Mouse (Mus musculus) heart, postnatal 0 days (tissue): ENCODE results near the gene Asic2. TPM values are rescaled to one million over a fixed set of nuclear protein-coding genes. Genes with fewer than 3 reads are reported as not detected.

Experiments
- ATAC-seq: fragments of 200-750 bp; cut with Nextera tagmentation; 2 replicates; pipeline ENCODE4 v1.8.0; 2017; ENCODE audit warnings: low read depth, moderate number of reproducible peaks, moderate library complexity; ENCODE audit not compliant: insufficient read depth
- DNase-seq: peaks from one replicate; pipeline ENCODE4 v3.0.0-alpha.2; 2016; ENCODE audit warnings: low spot score
- H3K27ac ChIP-seq: fragments of 300-500 bp; sonication (generic); 2 replicates; pipeline ENCODE4 v1.5.1; 2014; ENCODE audit warnings: low read depth, mild to moderate bottlenecking
- H3K27me3 ChIP-seq: fragments of 300-500 bp; sonication (generic); 2 replicates; pipeline ENCODE4 v1.6.1; 2014; ENCODE audit warnings: low read length, mixed read lengths; ENCODE audit not compliant: control insufficient read depth, insufficient read depth
- H3K36me3 ChIP-seq: fragments of 300-500 bp; sonication (generic); replicated peaks from 2 replicates; pipeline ENCODE4 v1.6.1; 2014; ENCODE audit warnings: low read length, mixed read lengths; ENCODE audit not compliant: control insufficient read depth, insufficient read depth
- H3K4me1 ChIP-seq: fragments of 300-500 bp; sonication (generic); 2 replicates; pipeline ENCODE4 v1.6.1; 2014; ENCODE audit warnings: antibody characterized with exemption; ENCODE audit not compliant: control insufficient read depth, insufficient read depth
- H3K4me2 ChIP-seq: fragments of 300-500 bp; sonication (generic); 2 replicates; pipeline ENCODE4 v1.6.1; 2014; ENCODE audit warnings: low read depth, mild to moderate bottlenecking, low read length, moderate library complexity
- H3K4me3 ChIP-seq: fragments of 300-500 bp; sonication (generic); 2 replicates; pipeline ENCODE4 v1.5.1; 2014; ENCODE audit warnings: low read depth, low read length
- H3K9ac ChIP-seq: fragments of 300-500 bp; sonication (generic); replicated peaks from 2 replicates; pipeline ENCODE4 v1.6.1; 2014; ENCODE audit warnings: low read depth, low read length, mixed read lengths
- H3K9me3 ChIP-seq: fragments of 300-500 bp; sonication (generic); replicated peaks from 2 replicates; pipeline ENCODE4 v1.6.1; 2016; ENCODE audit warnings: low read length; ENCODE audit not compliant: control insufficient read depth
- CTCF ChIP-seq: IDR thresholded peaks from 2 replicates; pipeline ENCODE4 v1.5.1; 2016; ENCODE audit warnings: antibody characterized with exemption, control low read depth, low read depth
- EP300 ChIP-seq: IDR thresholded peaks from 2 replicates; pipeline ENCODE4 v1.6.1; 2016; ENCODE audit warnings: antibody characterized with exemption, low read depth
- WGBS: fragments of 180-500 bp; shearing (Covaris S2); extraction: QIAGEN DNeasy Blood & Tissue Kit; methylation state at CpG from one replicate; pipeline ENCODE4 v1.1.7; 2014; 5-methylcytosine and 5-hydroxymethylcytosine counted together
- polyA plus RNA-seq: library from polyadenylated mRNA; unstranded; fragments of >200 nt; fragmentation: Nextera tagmentation; extraction: Ambion mirVana; gene quantifications from 2 replicates; pipeline ENCODE4 v1.2.1, GENCODE M21; 2015
- total RNA-seq: library from RNA; depleted of rRNA; stranded (reverse); fragments of >200 nt; gene quantifications from 2 replicates; pipeline ENCODE4 v1.2.3, GENCODE M21; 2014; ENCODE audit warnings: low replicate concordance

Gene Asic2
- total and polyA plus RNA-seq, 2 experiments from 2014 or later, result not detected

GRCm38 (mm10) chr11:81897547-81898354 is 70.5 kb downstream of the Asic2 start:
- Histone ChIP-seq H3K4me1 (no peaks in the 10 kb centered on the region), H3K27ac (no peak overlapping the region), H3K4me3 (no peak overlapping the region), H3K36me3 (no peaks in the 10 kb centered on the region), H3K9ac (no peak overlapping the region), H3K27me3 (no peaks in the 10 kb centered on the region), H3K9me3 (no peaks in the 10 kb centered on the region), H3K4me2 (no peak overlapping the region)
- TF ChIP-seq EP300 (no peak), CTCF (no peak)
- WGBS, result 8% methylated on average over 8 of the region's 8 CpGs
- ATAC-seq (no peak), DNase-seq (no peak)

- Histone ChIP-seq H3K9me3 (no peaks in the 10 kb centered on the region), H3K9ac (no peak overlapping the region), H3K36me3 (no peaks in the 10 kb centered on the region), H3K4me2 (no peak overlapping the region), H3K27ac (no peak overlapping the region), H3K4me1 (no peaks in the 10 kb centered on the region), H3K4me3 (no peak overlapping the region), H3K27me3 (no peaks in the 10 kb centered on the region)
- TF ChIP-seq EP300 (no peak), CTCF (no peak)
- DNase-seq, result no peak
- 71% methylated on average over 6 of the region's 6 CpGs for WGBS
- ATAC-seq, result no peak
Measured at GRCm38 (mm10) chr11:81896511-81896910, 71.7 kb downstream of the Asic2 start.

DNA sequence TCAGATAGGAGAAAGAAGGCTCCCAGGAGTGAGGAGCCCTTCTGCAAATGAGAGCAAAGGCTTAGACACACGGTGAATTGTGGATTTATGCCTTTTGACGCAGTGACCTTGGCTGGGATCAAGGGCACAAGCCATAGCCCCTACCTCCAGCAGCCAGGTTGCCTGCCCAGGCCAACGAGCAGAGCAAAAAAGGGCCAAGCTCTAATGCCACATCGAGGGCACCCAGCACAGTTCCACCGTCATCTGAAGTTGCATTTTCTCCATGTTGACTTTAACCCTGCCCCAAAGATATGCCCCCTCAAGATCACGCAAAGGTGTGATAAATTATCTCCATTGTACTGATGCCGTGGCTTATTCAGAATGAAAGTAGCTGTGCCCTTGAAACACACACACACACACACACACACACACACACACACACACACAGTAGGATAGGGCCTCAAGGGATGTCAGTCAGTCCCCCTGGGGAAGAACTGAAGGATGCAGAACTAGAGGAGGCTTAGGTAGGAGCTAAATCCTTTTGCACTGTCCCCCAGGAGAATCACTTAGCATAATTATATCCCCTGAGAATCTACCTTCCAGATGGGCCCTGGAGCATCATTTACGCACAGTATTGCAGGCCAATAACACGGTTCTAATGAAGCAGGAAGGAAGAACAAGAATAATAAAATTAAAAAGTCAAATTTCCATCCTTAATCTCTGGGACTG is 96.6 kb downstream of the Asic2 start:
- WGBS, result 30% methylated on average over 9 of the region's 9 CpGs
- ATAC-seq (no peak), DNase-seq (no peak)
- Histone ChIP-seq H3K36me3 (no peaks in the 10 kb centered on the region), H3K27ac (no peak overlapping the region), H3K4me3 (no peak overlapping the region), H3K9me3 (no peaks in the 10 kb centered on the region), H3K27me3 (no peaks in the 10 kb centered on the region), H3K9ac (no peak overlapping the region), H3K4me1 (no peaks in the 10 kb centered on the region), H3K4me2 (no peak overlapping the region)
- no peak for TF ChIP-seq CTCF
- no peak for TF ChIP-seq EP300

DNA sequence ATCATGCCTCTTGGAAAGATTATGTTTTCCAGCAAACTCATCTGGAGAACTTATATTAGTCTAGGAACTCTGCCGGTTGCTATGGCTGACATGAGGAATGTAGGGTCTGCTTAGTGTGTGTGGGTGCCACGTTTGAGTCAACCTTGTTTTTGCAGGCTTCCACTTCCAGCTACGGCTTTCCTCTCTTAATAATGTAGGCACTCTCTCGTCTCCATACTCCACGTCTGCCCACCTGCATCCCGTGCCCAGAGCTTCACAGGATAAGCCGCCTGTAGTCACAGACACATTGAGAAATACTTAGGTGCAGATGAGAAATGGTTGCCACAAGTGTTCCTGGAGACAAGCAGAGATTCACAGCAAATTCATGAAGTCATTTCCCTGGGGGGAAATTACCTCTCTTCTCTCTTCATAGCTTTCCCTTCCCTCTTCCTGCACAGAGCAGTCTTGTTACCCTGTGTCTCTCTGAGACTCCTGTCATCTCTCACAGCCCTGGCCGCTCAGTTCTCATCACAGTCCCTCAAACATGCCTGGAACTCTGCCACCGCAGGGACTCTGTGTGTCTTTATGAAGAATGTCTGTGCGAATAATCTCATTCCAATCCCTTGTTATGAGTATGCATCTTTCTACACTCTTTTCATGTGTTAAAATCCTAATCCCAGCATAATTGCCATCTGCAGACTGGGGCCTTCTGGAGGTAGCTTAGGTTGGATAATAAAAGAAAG is 102.4 kb downstream of the Asic2 start:
- Histone ChIP-seq H3K9me3 (no peaks in the 10 kb centered on the region), H3K27ac (no peak overlapping the region), H3K4me1 (no peaks in the 10 kb centered on the region), H3K27me3 (no peaks in the 10 kb centered on the region), H3K36me3 (no peaks in the 10 kb centered on the region), H3K9ac (no peak overlapping the region), H3K4me2 (no peak overlapping the region), H3K4me3 (no peak overlapping the region)
- DNase-seq (no peak), ATAC-seq (no peak)
- 52% methylated on average over 10 of the region's 10 CpGs for WGBS
- TF ChIP-seq EP300 (no peak), CTCF (no peak)

- H3K36me3 ChIP-seq, result no peaks in the 10 kb centered on the region
- H3K9me3 ChIP-seq, result no peaks in the 10 kb centered on the region
- no peaks in the 10 kb centered on the region for H3K4me1 ChIP-seq
- no peaks in the 10 kb centered on the region for H3K27me3 ChIP-seq
- no peak within 1 kb of the TSS for H3K4me2 ChIP-seq
- no peak within 1 kb of the TSS for H3K9ac ChIP-seq
- DNase-seq, result no peak
- no peak within 1 kb of the TSS for H3K4me3 ChIP-seq
- no peak for TF ChIP-seq EP300
- TF ChIP-seq CTCF, result no peak
- 47% methylated on average over 4 of the region's 4 CpGs for WGBS
- ATAC-seq, result no peak
- H3K27ac ChIP-seq, result no peak within 1 kb of the TSS
Measured at GRCm38 (mm10) chr11:81860250-81860972, 107.8 kb downstream of the Asic2 start, which contains the start of gene 5530401A14Rik. 5530401A14Rik (plus strand) TSS chr11:81860673.
